Mouse (Mus musculus) myocyte (in vitro differentiated cells): ENCODE measurements around the gene Angpt4.

Source experiments
- E2F4 ChIP-seq: IDR thresholded peaks from one replicate; pipeline ENCODE4 v1.6.1; 2011; ENCODE audit warnings: mild to moderate bottlenecking, control low read depth, moderate library complexity; ENCODE audit not compliant: insufficient read depth
- MAX ChIP-seq: IDR thresholded peaks from one replicate; pipeline ENCODE4 v1.6.1; 2011; ENCODE audit warnings: low read depth, mild to moderate bottlenecking, control low read depth
- MYOD1 ChIP-seq, 3 experiments: IDR thresholded peaks; one replicate each; pipeline ENCODE4 v1.6.1; 2011; ENCODE audit warnings: control low read depth in 2 of 3, low read depth in 2 of 3, mild to moderate bottlenecking in 2 of 3, moderate library complexity in 1 of 3; ENCODE audit not compliant: insufficient read length in 2 of 3, control insufficient read depth in 1 of 3
- MYOG ChIP-seq, 3 experiments: IDR thresholded peaks; one replicate each; pipeline ENCODE4 v1.6.1; 2011; ENCODE audit warnings: control low read depth in 2 of 3, low read depth in 2 of 3, mild to moderate bottlenecking in 2 of 3; ENCODE audit not compliant: insufficient read length in 2 of 3, control insufficient read depth in 1 of 3, insufficient read depth in 1 of 3
- POLR2A ChIP-seq: IDR thresholded peaks from one replicate; pipeline ENCODE4 v1.6.1; 2011; ENCODE audit warnings: low read depth, mild to moderate bottlenecking, control low read depth, moderate library complexity; ENCODE audit not compliant: insufficient read length
- POLR2AphosphoS2 ChIP-seq: IDR thresholded peaks from one replicate; pipeline ENCODE4 v1.6.1; 2011; ENCODE audit warnings: low read depth, control low read depth; ENCODE audit not compliant: insufficient read length
- TCF12 ChIP-seq: IDR thresholded peaks from one replicate; pipeline ENCODE4 v1.6.1; 2011; ENCODE audit warnings: mild to moderate bottlenecking, control low read depth; ENCODE audit not compliant: poor library complexity, insufficient read depth, severe bottlenecking
- USF1 ChIP-seq: IDR thresholded peaks from one replicate; pipeline ENCODE4 v1.6.1; 2011; ENCODE audit warnings: low read depth, mild to moderate bottlenecking, control low read depth, moderate library complexity

GRCm38 (mm10) chr2:151982476-151982875 is 71.5 kb downstream of the Angpt4 start:
- TF ChIP-seq E2F4 = no peak
- no peak for TF ChIP-seq POLR2A
- no peak for TF ChIP-seq MAX
- peak; percentile 16 for TF ChIP-seq TCF12
- peak in 1 of 3 experiments; percentile 64 for TF ChIP-seq MYOG (IDR thresholded peaks at IDR 0.05; ENCODE audit: control insufficient read depth in 1 of 3, insufficient read depth in 1 of 3, insufficient read length in 2 of 3, low read depth in 2 of 3)
- TF ChIP-seq USF1 = no peak
- no peak for TF ChIP-seq POLR2AphosphoS2
- TF ChIP-seq MYOD1 (IDR thresholded peaks at IDR 0.05; ENCODE audit: control insufficient read depth in 1 of 3, insufficient read length in 2 of 3, low read depth in 2 of 3) = peak in 2 of 3 experiments; percentile 21 to 43
